Mouse (Mus musculus) brain, embryonic 14.5 days (tissue): Measurements from ENCODE around the gene Gm8653. TPM values are rescaled to one million over a fixed set of nuclear protein-coding genes. Genes with fewer than 3 reads are reported as not detected.
"Not testable (repeated sequence)": the region's sequence is repeated elsewhere in the genome, so short reads cannot be mapped to it uniquely, and the experiment has no call there.

Source experiments
- DNase-seq: peaks from one replicate; pipeline ENCODE4 v3.0.0-alpha.2; 2011; ENCODE audit warnings: low read depth
- polyA plus RNA-seq: library from polyadenylated mRNA; depleted of rRNA; stranded (reverse); fragments of >200 nt; gene quantifications from 2 replicates; pipeline ENCODE4 v1.2.3, GENCODE M21; 2012; rRNA removed

Gene Gm8653
- polyA plus RNA-seq, result not detected in 2 replicates

DNA sequence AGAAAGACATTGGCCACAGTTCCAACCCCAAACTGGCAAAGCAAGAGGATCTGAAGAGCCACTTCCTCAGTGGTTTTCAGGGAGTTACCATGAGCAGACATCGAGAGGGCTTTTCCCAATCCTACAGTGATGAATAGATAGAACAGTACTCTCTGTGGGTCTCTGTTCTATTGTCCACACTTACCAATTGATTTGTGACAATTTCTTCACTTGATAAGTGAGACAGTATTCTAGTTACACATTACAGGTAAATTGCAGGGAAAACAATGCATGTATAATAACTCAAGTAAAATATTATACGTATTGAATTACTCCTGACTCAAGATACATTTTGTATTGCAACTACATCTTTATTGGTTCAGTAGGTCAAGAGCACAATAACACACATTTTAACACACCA lies at the start of gene Gm8653:
Gene Gm8653, minus strand, starts transcription at position 101 of the 400 bp plus-strand sequence.
- DNase-seq, result not testable (repeated sequence)

DNA sequence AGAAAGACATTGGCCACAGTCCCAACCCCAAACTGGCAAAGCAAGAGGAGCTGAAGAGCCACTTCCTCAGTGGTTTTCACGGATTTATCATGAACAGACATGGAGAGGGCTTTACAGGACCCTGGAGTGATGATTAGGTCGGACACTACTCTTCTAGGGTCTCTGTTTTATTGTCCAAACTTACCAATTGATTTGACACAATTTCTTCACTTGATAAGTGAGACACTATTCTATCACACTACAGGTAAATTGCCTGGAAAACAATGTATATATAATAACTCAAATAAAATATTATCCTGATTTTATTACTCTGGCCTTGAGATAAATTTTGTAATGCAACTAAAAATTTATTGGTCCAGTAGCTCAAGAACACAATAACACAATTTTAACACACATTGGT lies 28.3 kb upstream of the Gm8653 start, which contains the start of gene Gm8453:
Gene Gm8453, minus strand, starts transcription at position 101 of the 400 bp plus-strand sequence.
- DNase-seq, result not testable (repeated sequence)

DNA sequence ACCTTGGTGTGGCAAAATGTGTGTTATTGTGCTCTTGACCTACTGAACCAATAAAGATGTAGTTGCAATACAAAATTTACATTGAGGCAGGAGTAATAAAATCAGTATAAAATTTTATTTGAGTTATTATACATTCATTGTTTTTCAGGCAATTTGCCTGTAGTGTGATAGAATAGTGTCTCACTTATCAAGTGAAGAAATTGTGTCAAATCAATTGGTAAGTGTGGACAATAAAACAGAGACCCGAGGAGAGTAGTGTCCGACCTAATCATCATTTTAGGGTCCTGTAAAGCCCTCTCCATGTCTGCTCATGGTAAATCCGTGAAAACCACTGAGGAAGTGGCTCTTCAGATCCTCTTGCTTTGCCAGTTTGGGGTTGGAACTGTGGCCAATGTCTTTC lies 12.0 kb downstream of the Gm8653 start, which contains the start of gene Vmn1r143:
Gene Vmn1r143, plus strand, starts transcription at position 301 of the 400 bp plus-strand sequence.
- not testable (repeated sequence) for DNase-seq

DNA sequence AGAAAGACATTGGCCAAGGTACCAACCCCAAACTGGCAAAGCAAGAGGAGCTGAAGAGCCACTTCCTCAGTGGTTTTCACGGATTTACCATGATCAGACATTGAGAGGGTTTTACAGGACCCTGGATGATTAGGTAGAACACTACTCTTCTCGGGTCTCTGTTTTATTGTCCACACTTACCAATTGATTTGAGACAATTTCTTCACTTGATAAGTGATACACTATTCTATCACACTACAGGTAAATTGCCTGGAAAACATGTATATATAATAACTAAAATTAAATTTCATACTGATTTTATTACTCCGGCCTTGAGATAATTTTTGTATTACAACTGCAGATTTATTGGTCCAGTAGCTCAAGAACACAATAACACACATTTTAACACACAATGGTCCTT lies 37.1 kb downstream of the Gm8653 start, which contains the start of gene Vmn1r142:
Gene Vmn1r142, minus strand, starts transcription at position 101 of the 400 bp plus-strand sequence.
- not testable (repeated sequence) for DNase-seq

Other genes with a start within 250 kb of the Gm8653 start
- not detected in 2 replicates for gene Vmn1r137, start 206.7 kb downstream of the Gm8653 start, polyA plus RNA-seq
- not detected in 2 replicates for gene Vmn1r138, start 172.4 kb downstream of the Gm8653 start, polyA plus RNA-seq
- not detected in 2 replicates for gene Gm6176, start 145.0 kb downstream of the Gm8653 start, polyA plus RNA-seq
- gene Vmn1r139, start 132.2 kb downstream of the Gm8653 start, polyA plus RNA-seq, result not detected in 2 replicates
- gene Gm16451, start 83.0 kb downstream of the Gm8653 start, polyA plus RNA-seq, result not detected in 2 replicates
- not detected in 2 replicates for gene Gm10666, start 66.5 kb downstream of the Gm8653 start, polyA plus RNA-seq
- gene Vmn1r142, start 37.2 kb downstream of the Gm8653 start, polyA plus RNA-seq, result not detected in 2 replicates
- gene Vmn1r143, start 11.9 kb downstream of the Gm8653 start, polyA plus RNA-seq, result not detected in 2 replicates
- not detected in 2 replicates for gene Gm8453, start 28.2 kb upstream of the Gm8653 start, polyA plus RNA-seq
- gene Gm4187, start 128.5 kb upstream of the Gm8653 start, polyA plus RNA-seq, result not detected in 2 replicates
- gene Gm8660, start 169.8 kb upstream of the Gm8653 start, polyA plus RNA-seq, result not detected in 2 replicates
- gene Vmn1r148, start 212.3 kb upstream of the Gm8653 start, polyA plus RNA-seq, result not detected in 2 replicates
- gene Vmn1r149, start 237.0 kb upstream of the Gm8653 start, polyA plus RNA-seq, result not detected in 2 replicates